Mouse (Mus musculus) fat pad, adult 2 months (tissue): ENCODE measurements around the gene Tanc2.

ENCODE experiments used
- DNase-seq: peaks from one replicate; pipeline ENCODE4 v3.0.0-alpha.2; 2011; ENCODE audit warnings: low read depth, low spot score; ENCODE audit errors: extremely low read depth

Tanc2 gene

DNA sequence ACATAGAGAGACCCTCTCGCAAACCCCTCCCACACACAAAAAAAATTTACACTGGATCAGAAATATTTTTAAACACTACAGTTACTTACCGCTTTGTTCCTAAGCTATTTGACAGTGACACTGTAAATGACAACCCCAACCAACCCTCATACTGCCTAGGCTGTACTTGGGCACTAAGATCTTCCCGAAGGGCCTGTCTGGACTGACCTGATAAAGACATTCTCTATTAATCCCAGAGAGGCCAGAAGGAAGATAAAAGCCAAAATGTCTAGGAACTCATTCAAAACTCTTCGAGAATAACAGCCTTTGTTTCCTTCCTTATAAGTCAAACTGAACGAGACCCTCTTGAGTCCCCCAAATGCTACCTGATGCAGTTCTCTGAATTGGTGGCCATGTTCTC lies 331.5 kb downstream of the Tanc2 start:
- no peak for DNase-seq

DNA sequence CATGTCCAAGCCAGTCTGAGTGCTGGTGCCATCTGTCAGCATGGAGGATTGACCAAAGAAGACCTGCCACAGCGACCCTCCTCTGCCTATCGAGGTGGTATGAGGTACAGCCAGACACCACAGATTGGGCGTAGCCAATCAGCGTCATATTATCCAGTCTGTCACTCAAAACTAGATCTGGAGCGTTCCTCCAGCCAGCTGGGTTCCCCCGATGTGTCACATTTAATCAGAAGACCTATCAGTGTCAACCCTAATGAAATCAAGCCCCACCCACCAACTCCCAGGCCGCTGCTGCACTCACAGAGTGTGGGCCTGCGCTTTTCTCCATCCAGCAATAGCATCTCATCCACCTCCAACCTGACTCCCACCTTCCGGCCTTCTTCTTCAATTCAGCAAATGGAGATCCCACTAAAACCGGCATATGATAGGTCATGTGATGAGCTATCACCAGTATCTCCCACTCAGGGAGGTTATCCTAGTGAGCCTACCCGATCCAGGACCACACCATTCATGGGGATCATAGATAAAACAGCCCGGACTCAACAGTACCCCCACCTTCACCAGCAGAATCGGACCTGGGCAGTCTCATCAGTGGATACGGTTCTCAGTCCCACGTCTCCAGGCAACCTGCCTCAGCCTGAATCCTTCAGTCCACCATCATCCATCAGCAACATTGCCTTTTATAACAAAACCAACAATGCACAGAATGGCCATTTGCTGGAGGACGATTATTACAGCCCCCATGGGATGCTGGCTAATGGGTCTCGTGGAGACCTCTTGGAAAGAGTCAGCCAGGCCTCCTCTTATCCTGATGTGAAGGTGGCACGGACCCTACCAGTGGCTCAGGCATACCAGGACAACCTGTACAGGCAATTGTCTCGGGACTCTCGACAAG lies 333.2 kb downstream of the Tanc2 start:
- no peak for DNase-seq

DNA sequence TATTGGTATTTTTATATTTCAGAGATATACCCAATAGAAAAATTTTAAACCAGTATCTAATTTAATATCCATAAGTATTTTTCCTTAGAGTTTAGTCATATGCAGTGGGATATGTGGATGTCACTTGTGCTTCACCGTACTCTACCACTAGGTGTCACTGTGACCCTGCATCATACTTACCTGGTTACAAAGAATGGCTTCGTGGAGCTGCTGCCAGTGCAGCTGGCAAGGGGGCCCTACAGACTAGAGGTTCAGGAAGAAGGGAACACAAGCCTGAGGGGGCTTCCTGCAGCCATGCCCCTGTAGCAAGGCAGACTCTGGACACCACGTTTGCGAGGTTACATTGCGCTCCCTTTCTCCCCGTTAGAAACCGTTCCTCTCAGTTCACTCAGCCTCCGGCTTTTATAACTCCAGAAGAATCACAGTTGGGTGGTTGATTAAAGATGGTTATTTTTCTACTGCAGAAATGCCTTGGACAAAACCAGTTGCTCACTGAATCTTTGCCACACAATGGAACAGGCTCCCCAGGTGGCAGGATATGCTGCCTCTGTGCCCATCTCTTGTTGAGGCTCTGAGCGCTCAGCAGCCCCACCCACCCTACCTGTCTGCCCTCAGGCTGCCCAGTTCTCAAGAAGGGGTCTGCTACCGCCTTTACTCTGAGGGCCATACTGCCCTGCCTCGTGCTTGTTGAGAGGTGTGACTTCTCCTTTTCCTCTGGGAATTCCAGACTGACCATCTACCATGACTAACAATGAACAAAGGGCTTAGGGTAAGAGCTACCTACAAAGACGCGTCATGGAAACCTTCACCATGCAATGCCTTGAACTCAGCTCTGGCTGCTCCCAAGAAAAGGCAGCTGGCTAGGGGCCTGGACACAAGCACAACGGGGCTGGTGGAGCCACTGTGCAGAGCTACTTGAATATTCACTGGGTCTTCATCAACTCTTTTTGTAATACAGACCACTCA lies 337.6 kb downstream of the Tanc2 start:
- no peak for DNase-seq

DNA sequence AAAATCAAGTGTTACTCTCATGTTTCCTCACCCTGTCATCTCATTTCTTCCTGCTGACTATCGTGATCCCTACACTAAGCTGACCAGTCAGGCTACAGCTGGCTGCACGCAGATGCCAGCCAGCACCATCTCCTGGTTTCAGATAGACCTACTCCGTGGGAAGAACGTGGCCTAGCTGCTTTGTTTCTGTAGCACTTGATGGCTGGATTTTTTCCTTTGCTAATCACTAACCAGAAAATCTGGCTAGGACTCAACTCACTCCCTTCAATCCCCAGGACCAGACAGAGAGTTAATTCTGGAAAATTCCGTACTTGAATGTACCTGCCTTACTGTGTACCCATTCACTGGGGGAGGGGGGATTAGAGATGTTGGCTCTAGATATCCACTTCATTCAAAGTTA lies 338.4 kb downstream of the Tanc2 start:
- DNase-seq = no peak

DNA sequence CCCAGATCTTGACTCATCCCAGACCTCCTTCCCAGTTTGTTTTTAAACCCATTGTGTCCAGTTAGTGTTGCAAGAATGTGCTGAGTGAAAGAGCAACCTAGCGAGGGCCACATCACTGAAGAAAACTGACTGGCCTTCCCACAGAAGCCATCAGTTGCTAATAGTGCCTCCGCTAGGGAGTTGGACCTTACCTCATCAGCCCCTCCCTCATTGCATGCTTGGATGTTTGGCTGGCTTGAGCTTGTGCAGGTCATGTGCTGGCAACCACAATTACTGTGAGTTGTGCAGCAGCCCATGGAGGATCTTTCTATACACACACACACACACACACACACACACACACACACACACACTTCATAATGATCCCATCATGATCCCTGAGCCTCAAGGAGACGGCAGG lies 341.6 kb downstream of the Tanc2 start:
- no peak for DNase-seq

DNA sequence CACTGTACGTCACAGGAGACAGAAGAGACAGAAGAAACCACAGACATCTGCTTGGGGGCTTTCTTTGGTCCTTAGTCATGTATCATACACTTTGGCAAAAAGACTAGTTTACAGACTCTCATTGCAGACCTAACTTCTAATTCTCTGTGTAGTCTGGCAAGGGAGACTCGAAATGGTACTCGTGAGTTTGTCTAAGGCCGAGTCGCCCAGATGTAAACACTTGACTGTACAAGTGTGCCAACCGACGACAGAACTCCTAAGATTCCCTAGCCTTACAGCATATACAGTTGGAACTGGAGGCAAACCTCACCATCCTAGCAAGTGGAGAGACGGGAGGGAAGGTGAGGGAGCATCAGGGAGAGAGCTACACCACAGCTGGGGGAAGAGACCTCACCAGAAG lies 344.0 kb downstream of the Tanc2 start:
- DNase-seq = no peak

DNA sequence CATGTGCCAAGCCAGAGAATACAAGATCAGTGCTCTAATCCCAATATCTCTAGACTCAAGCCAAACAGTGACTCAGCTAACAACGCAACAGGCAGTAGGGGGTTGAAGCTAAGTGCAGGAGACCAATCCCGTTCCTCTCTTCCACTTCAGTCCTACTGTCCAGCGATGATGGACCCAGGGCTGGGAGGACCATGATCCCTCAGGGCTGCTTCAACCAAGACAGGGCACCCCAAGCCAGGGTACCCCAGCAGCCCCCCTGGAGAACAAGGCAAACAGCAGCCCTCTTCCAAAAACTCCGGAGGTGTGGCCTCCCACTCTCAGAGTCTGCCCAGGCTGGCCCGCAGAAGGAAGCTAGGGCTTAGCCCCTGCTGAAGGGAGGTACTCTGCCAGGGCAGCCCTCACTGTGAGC lies 344.5 kb downstream of the Tanc2 start:
- DNase-seq = no peak

GRCm38 (mm10) chr11:105934816-105935215 lies 345.0 kb downstream of the Tanc2 start:
- peak; percentile 76 for DNase-seq

DNA sequence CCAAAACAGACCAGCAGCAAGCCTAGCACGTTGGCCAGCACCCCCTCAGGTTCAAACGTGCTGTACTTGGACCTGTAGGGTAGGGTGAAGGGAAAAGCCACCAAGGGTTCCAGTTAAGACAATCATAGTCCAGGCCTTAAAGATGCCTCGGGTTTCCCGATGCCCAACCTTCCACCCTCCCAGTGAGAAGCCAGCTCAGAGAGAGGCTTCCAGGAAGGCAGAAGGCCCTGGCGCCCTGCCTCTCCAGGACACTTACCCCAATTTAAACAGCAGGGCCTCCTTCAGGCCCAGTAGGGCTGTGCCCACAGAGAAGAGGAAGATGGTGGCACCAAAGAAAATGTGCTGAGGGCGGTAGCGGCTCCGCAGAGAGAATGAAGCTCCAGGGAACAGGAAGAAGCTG lies 345.7 kb downstream of the Tanc2 start:
- no peak for DNase-seq

- no peak for DNase-seq
Measured at GRCm38 (mm10) chr11:105936200-105936599, 346.4 kb downstream of the Tanc2 start.

DNA sequence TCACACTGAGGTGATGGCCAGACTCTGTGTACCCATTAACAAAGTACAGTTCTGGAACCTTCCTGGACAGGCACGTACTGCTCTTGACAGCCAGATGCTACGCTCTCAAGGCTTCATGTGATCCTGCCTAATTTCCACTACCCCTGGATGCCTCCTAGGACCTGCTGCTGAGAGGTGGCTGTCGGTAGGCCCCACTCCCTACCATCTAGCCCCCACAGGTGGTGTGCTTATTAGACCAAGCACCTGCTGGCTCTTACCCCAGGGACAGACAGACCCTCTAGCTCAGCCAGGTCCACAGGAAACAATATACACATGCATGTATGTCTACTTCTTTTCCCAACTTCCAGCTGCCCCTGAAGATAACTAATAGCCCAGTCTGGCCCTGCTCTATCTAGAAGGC lies 347.2 kb downstream of the Tanc2 start:
- no peak for DNase-seq

DNA sequence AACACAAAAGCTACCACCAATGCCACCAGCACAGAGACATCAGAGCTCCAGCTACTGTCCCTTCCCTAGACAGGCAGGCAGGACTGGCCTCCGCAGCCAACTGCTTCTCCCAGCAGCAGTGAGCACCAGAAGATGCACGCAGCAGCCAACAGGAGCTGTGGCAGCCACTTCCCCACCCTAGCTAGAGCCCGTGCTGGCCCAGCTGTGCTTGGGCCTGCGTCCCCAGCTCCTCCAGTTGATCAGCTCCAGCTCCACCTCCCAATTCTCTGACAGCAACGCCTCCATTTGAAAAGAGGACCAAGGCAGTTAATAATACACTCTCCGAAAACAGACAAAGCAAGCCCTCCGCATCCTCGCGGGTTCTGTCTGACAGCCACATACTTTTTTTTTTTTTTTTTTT lies 349.0 kb downstream of the Tanc2 start:
- DNase-seq = no peak

- no peak for DNase-seq
Measured at GRCm38 (mm10) chr11:105941973-105942372, 352.2 kb downstream of the Tanc2 start.

DNA sequence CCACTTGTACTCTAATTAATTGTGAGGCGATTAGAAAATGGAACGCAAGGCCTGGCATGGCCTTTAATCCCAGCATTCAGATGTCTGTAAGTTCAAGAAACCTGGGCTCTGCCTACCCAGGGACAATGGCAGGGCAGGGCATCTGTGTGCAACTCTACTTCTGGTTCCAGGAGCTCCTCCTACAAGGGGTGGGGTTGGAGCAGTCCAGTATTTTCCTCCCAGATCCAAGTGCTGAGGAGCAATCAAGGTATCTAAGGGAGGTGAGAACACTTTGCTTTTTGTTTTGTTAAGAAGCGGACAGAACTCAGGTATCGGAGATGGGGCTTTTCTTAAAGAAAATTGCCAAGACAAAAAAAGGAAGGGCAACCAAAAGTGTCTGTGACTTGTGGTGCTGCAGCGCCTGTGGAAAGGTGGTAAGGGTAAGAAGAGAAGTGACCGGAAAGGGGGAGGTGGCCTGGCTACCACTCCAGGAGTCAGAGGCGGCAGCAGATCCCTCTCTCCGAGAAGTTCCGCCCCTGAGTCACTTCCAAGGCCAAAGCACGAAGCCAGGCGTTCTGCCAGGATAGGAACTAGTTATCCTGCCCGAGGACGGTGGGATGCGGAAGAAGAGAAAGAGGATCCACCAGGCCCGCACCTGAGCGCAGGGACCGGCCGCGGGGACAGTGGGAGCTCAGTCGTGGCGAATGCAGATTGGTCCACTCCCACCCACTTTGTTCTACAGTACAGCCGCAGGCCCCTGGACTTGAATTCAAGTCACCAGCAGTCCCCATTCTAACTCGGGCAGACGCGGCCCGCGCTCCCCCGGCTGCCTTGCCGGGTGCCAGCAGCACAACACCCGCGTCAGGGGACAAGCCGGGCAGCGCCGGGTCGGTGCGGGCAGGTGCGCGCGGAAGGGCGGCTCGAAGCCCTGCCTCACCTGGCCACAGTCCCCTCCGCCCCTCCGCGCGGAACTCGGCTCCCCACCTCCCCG lies 353.6 kb downstream of the Tanc2 start:
- DNase-seq = no peak

- no peak for DNase-seq
Measured at GRCm38 (mm10) chr11:105944126-105944621, 354.4 kb downstream of the Tanc2 start.

GRCm38 (mm10) chr11:105944770-105945672 lies 355.2 kb downstream of the Tanc2 start:
- peak; percentile 90 for DNase-seq

- DNase-seq = peak; percentile 56
Measured at GRCm38 (mm10) chr11:105946694-105947154, 356.9 kb downstream of the Tanc2 start.

GRCm38 (mm10) chr11:105948255-105948654 lies 358.5 kb downstream of the Tanc2 start:
- DNase-seq = no peak

GRCm38 (mm10) chr11:105950519-105950918 lies 360.7 kb downstream of the Tanc2 start:
- DNase-seq = no peak
